Mouse (Mus musculus) lung, adult 10 weeks (tissue): ENCODE results near the gene Acvr1c. TPM values are rescaled to one million over a fixed set of nuclear protein-coding genes. Genes with fewer than 3 reads are reported as not detected.

Experiments
- polyA plus RNA-seq: library from polyadenylated mRNA; stranded (reverse); fragments of 350-450 nt; fragmentation: Illumina TruSeq; extraction: RNeasy Lipid Tissue Mini Kit (QIAGEN cat#74804); gene quantifications from one replicate; pipeline ENCODE4 v1.2.3, GENCODE M21; 2014; ENCODE audit warnings: low read depth, low replicate concordance; ENCODE audit not compliant: insufficient read depth

The Acvr1c gene
- polyA plus RNA-seq = 0.40 TPM

DNA sequence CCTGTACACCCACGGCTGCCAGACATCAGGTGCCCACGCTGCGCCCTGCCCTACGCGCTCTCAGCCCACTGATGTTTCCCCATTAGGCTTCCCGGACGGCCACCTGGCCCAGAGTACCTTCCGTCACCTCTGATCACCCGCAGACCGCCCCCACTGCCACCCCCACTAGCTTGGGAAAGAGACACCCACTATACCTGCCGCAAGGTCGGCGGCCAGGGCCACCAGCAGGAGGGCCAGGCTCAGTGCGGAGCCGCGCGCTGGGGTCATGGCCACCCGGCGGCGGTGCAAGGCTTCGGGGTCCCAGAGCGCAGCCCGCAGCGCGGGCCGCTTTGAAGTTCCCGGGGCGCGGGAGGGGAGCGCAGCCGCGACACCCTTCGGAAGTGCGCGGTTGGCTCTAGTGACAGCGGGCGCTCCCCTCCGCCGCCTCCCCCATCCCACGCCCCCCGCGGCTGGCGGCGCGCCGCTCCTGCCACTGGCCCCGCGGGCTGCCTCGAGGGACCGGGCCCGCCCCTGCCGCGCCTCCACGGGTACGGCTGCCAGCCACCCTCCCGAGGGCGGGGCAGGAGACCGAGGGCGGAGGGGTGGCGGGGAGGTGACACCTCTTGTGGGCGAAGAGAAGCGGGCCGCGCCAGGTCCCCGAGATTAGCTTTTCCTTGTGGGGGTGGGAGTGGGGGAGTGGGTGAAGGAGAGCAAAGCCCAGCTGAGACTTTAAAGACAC lies at the start of gene Acvr1c:
Gene Acvr1c (minus strand): TSS at position 482 of the 718 bp plus-strand sequence.

Other genes starting within 250 kb of the Acvr1c start
- 27.4 TPM for gene Cytip, start 162.4 kb downstream of the Acvr1c start, polyA plus RNA-seq
- gene Gm17409, start 112.2 kb upstream of the Acvr1c start, polyA plus RNA-seq = not detected
- 10.6 TPM for gene Acvr1, start 209.3 kb upstream of the Acvr1c start, polyA plus RNA-seq
- gene Upp2, start 209.4 kb upstream of the Acvr1c start, polyA plus RNA-seq = 13.3 TPM